Mouse (Mus musculus): ENCODE results near the gene Rpn2. TPM values are rescaled to one million over a fixed set of nuclear protein-coding genes. Genes with fewer than 3 reads are reported as not detected.

The Rpn2 gene
- 301 and 324 TPM in 2 replicates for polyA plus RNA-seq (2014; fragmentation: Nextera tagmentation; extraction: Ambion mirVana)

GRCm38 (mm10) chr2:157278717-157279415 lies at the start of gene Rpn2:
TSS of gene Rpn2 (plus strand) at chr2:157279017.
- Histone ChIP-seq H3K9ac (replicated peaks; ENCODE audit: low read depth, low read length) (peak within 1 kb of the TSS; percentile 90), H3K4me1 (ENCODE audit: control insufficient read depth, insufficient read depth, low read length) (peaks cover 14% of the 10 kb centered on the region), H3K27me3 (ENCODE audit: control insufficient read depth, insufficient read depth, low read length) (no peaks in the 10 kb centered on the region), H3K9me3 (ENCODE audit: control insufficient read depth, low read depth, low read length) (no peaks in the 10 kb centered on the region), H3K4me2 (replicated peaks; ENCODE audit: low read depth, low read length) (peak within 1 kb of the TSS; percentile 76), H3K36me3 (ENCODE audit: control insufficient read depth, insufficient read depth, low read length) (peaks cover 10% of the 10 kb centered on the region; the same call in 1 of the 2 replicates), H3K4me3 (ENCODE audit: low read depth, low read length) (peak within 1 kb of the TSS; percentile 98), H3K27ac (ENCODE audit: low read length) (peak within 1 kb of the TSS; percentile 92)
- peak; percentile 100 for ATAC-seq (ENCODE audit: insufficient number of reproducible peaks, insufficient read depth, low FRiP score, low read depth)
- WGBS = under 1% methylated on average over 64 of the region's 64 CpGs

GRCm38 (mm10) chr2:157235946-157236345 lies 42.9 kb upstream of the Rpn2 start:
- no peaks in the 10 kb centered on the region for H3K9me3 ChIP-seq (ENCODE audit: control insufficient read depth, low read depth, low read length)
- no peak overlapping the region for H3K9ac ChIP-seq (replicated peaks; ENCODE audit: low read depth, low read length)
- 89% methylated on average over 8 of the region's 8 CpGs for WGBS
- ATAC-seq (ENCODE audit: insufficient number of reproducible peaks, insufficient read depth, low FRiP score, low read depth) = no peak
- no peak overlapping the region for H3K4me2 ChIP-seq (replicated peaks; ENCODE audit: low read depth, low read length)
- no peaks in the 10 kb centered on the region for H3K36me3 ChIP-seq (ENCODE audit: control insufficient read depth, insufficient read depth, low read length)
- no peak overlapping the region for H3K4me3 ChIP-seq (ENCODE audit: low read depth, low read length)
- no peaks in the 10 kb centered on the region for H3K27me3 ChIP-seq (ENCODE audit: control insufficient read depth, insufficient read depth, low read length)
- H3K27ac ChIP-seq (ENCODE audit: low read length) = no peak overlapping the region
- no peaks in the 10 kb centered on the region for H3K4me1 ChIP-seq (ENCODE audit: control insufficient read depth, insufficient read depth, low read length)

DNA sequence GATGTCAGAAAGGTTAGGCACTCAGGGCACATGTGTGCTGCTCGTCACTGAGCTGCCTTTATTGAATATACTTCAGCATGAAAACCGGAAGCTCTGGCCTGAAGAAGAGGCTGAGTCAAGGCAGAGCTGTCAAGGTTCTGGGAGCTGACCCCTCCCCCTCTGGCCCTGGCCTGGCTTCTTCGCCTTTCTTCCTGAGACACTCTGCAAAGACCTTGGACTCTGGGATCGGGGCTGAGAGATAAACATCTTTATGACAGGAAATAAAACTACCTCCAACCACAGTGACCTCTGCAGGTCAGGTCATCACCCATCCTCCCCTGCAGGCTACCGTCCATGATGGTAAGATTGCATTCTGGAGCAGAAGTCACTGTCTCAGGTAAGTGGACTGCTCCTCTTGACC lies 33.8 kb upstream of the Rpn2 start:
- Histone ChIP-seq H3K36me3 (ENCODE audit: control insufficient read depth, insufficient read depth, low read length) (no peaks in the 10 kb centered on the region), H3K27me3 (ENCODE audit: control insufficient read depth, insufficient read depth, low read length) (no peaks in the 10 kb centered on the region), H3K9me3 (ENCODE audit: control insufficient read depth, low read depth, low read length) (no peaks in the 10 kb centered on the region), H3K4me2 (replicated peaks; ENCODE audit: low read depth, low read length) (no peak overlapping the region), H3K27ac (ENCODE audit: low read length) (no peak overlapping the region), H3K4me1 (ENCODE audit: control insufficient read depth, insufficient read depth, low read length) (no peaks in the 10 kb centered on the region), H3K4me3 (ENCODE audit: low read depth, low read length) (no peak overlapping the region), H3K9ac (replicated peaks; ENCODE audit: low read depth, low read length) (no peak overlapping the region)
- ATAC-seq (ENCODE audit: insufficient number of reproducible peaks, insufficient read depth, low FRiP score, low read depth) = no peak
- WGBS = 29% methylated on average over 5 of the region's 5 CpGs

DNA sequence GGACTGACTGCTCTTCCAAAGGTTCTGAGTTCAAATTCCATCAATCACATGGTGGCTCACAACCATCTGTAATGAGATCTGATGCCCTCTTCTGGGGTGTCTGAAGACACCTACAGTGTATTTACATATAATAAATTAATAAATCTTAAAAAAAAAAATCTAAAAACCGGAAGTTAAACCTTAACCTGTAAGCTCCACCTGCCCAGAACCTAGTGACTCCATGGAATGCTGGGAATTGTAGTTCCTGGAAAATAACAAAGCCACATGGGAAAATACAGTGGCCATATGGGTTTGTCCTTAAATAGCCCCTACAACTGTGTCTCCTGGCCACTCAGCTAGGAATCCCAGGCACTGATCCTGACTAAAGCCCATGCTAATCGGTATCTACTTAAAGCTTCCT lies 33.2 kb upstream of the Rpn2 start:
- WGBS = 83% methylated on average over 2 of the region's 2 CpGs
- no peak overlapping the region for H3K4me2 ChIP-seq (replicated peaks; ENCODE audit: low read depth, low read length)
- H3K9me3 ChIP-seq (ENCODE audit: control insufficient read depth, low read depth, low read length) = no peaks in the 10 kb centered on the region
- no peaks in the 10 kb centered on the region for H3K36me3 ChIP-seq (ENCODE audit: control insufficient read depth, insufficient read depth, low read length)
- ATAC-seq (ENCODE audit: insufficient number of reproducible peaks, insufficient read depth, low FRiP score, low read depth) = no peak
- no peak overlapping the region for H3K9ac ChIP-seq (replicated peaks; ENCODE audit: low read depth, low read length)
- H3K4me3 ChIP-seq (ENCODE audit: low read depth, low read length) = no peak overlapping the region
- H3K27me3 ChIP-seq (ENCODE audit: control insufficient read depth, insufficient read depth, low read length) = no peaks in the 10 kb centered on the region
- H3K27ac ChIP-seq (ENCODE audit: low read length) = no peak overlapping the region
- H3K4me1 ChIP-seq (ENCODE audit: control insufficient read depth, insufficient read depth, low read length) = no peaks in the 10 kb centered on the region

DNA sequence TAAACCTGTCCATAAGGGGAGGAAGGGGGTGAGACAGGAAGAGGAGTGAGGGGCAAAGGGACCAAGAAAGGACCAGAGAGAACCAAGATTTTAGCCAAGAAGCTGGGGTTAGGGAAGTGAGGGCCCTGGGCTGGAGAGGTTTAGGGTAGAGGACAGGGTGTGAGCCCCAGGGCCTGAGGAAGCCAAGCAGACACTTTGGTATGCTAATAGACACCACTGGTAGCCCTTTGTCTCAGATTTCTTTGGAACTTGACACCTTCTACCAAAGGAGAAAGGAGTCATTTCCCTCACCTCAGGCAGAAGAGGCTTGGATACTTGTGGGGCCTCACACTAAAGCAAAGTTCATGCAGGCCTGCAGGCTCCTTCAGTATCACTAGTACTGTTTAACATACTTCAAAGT lies 30.7 kb upstream of the Rpn2 start:
- H3K4me2 ChIP-seq (replicated peaks; ENCODE audit: low read depth, low read length) = no peak overlapping the region
- no peak for ATAC-seq (ENCODE audit: insufficient number of reproducible peaks, insufficient read depth, low FRiP score, low read depth)
- H3K9me3 ChIP-seq (ENCODE audit: control insufficient read depth, low read depth, low read length) = no peaks in the 10 kb centered on the region
- no peaks in the 10 kb centered on the region for H3K27me3 ChIP-seq (ENCODE audit: control insufficient read depth, insufficient read depth, low read length)
- no peaks in the 10 kb centered on the region for H3K36me3 ChIP-seq (ENCODE audit: control insufficient read depth, insufficient read depth, low read length)
- H3K9ac ChIP-seq (replicated peaks; ENCODE audit: low read depth, low read length) = no peak overlapping the region
- H3K4me1 ChIP-seq (ENCODE audit: control insufficient read depth, insufficient read depth, low read length) = no peaks in the 10 kb centered on the region
- H3K27ac ChIP-seq (ENCODE audit: low read length) = no peak overlapping the region
- H3K4me3 ChIP-seq (ENCODE audit: low read depth, low read length) = no peak overlapping the region

DNA sequence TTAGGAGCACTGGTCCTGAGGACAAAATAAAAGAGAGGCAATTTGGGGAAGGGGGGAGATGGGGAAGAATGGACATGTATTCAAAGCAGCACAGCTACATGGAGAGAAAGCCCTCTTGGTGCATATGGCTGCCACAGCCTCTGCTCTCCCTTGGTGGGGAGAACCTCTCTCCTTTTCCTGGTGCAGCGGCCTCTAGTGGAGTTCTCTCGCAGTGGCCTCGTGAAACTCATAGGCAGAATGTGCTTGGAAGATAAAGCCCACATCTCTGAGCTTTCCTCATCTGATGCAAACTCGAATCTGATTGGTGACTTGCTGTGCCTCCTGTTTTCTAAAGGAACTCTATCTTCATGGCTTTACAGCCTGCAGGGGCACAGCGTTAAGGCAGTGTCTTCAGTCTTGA lies 19.1 kb upstream of the Rpn2 start:
- Histone ChIP-seq H3K9me3 (ENCODE audit: control insufficient read depth, low read depth, low read length) (no peaks in the 10 kb centered on the region), H3K27me3 (ENCODE audit: control insufficient read depth, insufficient read depth, low read length) (no peaks in the 10 kb centered on the region), H3K9ac (replicated peaks; ENCODE audit: low read depth, low read length) (no peak overlapping the region), H3K4me1 (ENCODE audit: control insufficient read depth, insufficient read depth, low read length) (peaks cover 9% of the 10 kb centered on the region; the same call in 1 of the 2 replicates), H3K4me2 (replicated peaks; ENCODE audit: low read depth, low read length) (no peak overlapping the region), H3K36me3 (ENCODE audit: control insufficient read depth, insufficient read depth, low read length) (no peaks in the 10 kb centered on the region), H3K27ac (ENCODE audit: low read length) (no peak overlapping the region), H3K4me3 (ENCODE audit: low read depth, low read length) (no peak overlapping the region)
- 5% methylated on average over 5 of the region's 5 CpGs for WGBS
- no peak for ATAC-seq (ENCODE audit: insufficient number of reproducible peaks, insufficient read depth, low FRiP score, low read depth)

GRCm38 (mm10) chr2:157261930-157262329 lies 16.9 kb upstream of the Rpn2 start:
- Histone ChIP-seq H3K9ac (replicated peaks; ENCODE audit: low read depth, low read length) (no peak overlapping the region), H3K9me3 (ENCODE audit: control insufficient read depth, low read depth, low read length) (no peaks in the 10 kb centered on the region), H3K4me3 (ENCODE audit: low read depth, low read length) (no peak overlapping the region), H3K4me1 (ENCODE audit: control insufficient read depth, insufficient read depth, low read length) (peaks cover 9% of the 10 kb centered on the region; the same call in 1 of the 2 replicates), H3K27ac (ENCODE audit: low read length) (no peak overlapping the region), H3K27me3 (ENCODE audit: control insufficient read depth, insufficient read depth, low read length) (no peaks in the 10 kb centered on the region), H3K36me3 (ENCODE audit: control insufficient read depth, insufficient read depth, low read length) (no peaks in the 10 kb centered on the region), H3K4me2 (replicated peaks; ENCODE audit: low read depth, low read length) (no peak overlapping the region)
- WGBS = 67% methylated on average over 5 of the region's 5 CpGs
- ATAC-seq (ENCODE audit: insufficient number of reproducible peaks, insufficient read depth, low FRiP score, low read depth) = no peak

GRCm38 (mm10) chr2:157262506-157262905 lies 16.3 kb upstream of the Rpn2 start:
- H3K36me3 ChIP-seq (ENCODE audit: control insufficient read depth, insufficient read depth, low read length) = no peaks in the 10 kb centered on the region
- no peaks in the 10 kb centered on the region for H3K9me3 ChIP-seq (ENCODE audit: control insufficient read depth, low read depth, low read length)
- H3K4me3 ChIP-seq (ENCODE audit: low read depth, low read length) = no peak overlapping the region
- no peak overlapping the region for H3K4me2 ChIP-seq (replicated peaks; ENCODE audit: low read depth, low read length)
- H3K27me3 ChIP-seq (ENCODE audit: control insufficient read depth, insufficient read depth, low read length) = no peaks in the 10 kb centered on the region
- WGBS = 61% methylated on average over 9 of the region's 9 CpGs
- H3K4me1 ChIP-seq (ENCODE audit: control insufficient read depth, insufficient read depth, low read length) = peaks cover 9% of the 10 kb centered on the region; the same call in 1 of the 2 replicates
- ATAC-seq (ENCODE audit: insufficient number of reproducible peaks, insufficient read depth, low FRiP score, low read depth) = no peak
- H3K9ac ChIP-seq (replicated peaks; ENCODE audit: low read depth, low read length) = no peak overlapping the region
- no peak overlapping the region for H3K27ac ChIP-seq (ENCODE audit: low read length)

GRCm38 (mm10) chr2:157263101-157263500 lies 15.7 kb upstream of the Rpn2 start:
- H3K9ac ChIP-seq (replicated peaks; ENCODE audit: low read depth, low read length) = no peak overlapping the region
- no peaks in the 10 kb centered on the region for H3K27me3 ChIP-seq (ENCODE audit: control insufficient read depth, insufficient read depth, low read length)
- no peak overlapping the region for H3K4me3 ChIP-seq (ENCODE audit: low read depth, low read length)
- H3K9me3 ChIP-seq (ENCODE audit: control insufficient read depth, low read depth, low read length) = no peaks in the 10 kb centered on the region
- no peaks in the 10 kb centered on the region for H3K36me3 ChIP-seq (ENCODE audit: control insufficient read depth, insufficient read depth, low read length)
- H3K4me2 ChIP-seq (replicated peaks; ENCODE audit: low read depth, low read length) = no peak overlapping the region
- WGBS = 95% methylated on average over 1 of the region's 1 CpGs
- ATAC-seq (ENCODE audit: insufficient number of reproducible peaks, insufficient read depth, low FRiP score, low read depth) = no peak
- peaks cover 9% of the 10 kb centered on the region; the same call in 1 of the 2 replicates for H3K4me1 ChIP-seq (ENCODE audit: control insufficient read depth, insufficient read depth, low read length)
- no peak overlapping the region for H3K27ac ChIP-seq (ENCODE audit: low read length)

Measured in stomach, embryonic 14.5 days (tissue).